Mouse (Mus musculus): ENCODE measurements at regions not wholly inside any gene's neighbourhood (a gene's known extent, or its start where the extent isn't known, plus 50 kb on each side); places are given as distances from the start of the nearest gene placed in this dataset.

DNA sequence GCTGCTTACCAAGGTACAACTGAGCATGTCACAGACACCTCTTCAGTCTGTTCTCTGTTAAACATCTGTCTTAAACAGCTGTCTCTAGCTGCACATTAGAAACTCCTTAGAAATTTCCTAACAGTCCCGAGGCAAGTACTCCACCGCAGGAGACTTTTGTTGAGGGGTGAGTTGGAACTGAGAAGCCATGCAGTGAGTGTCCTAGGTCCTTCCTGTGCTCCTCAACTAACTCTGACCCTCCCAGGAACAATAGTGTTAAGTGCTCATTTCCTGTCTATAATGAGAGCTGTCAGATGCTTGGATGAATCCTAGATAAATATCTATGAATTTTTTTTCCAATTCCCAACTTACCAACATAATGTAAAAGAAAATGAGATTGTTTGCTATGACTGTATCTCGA lies 141.1 kb downstream of the Slc35b3 start:
- Histone ChIP-seq H3K4me3 (ENCODE audit: control insufficient read depth in 1 of 2, insufficient read depth in 1 of 2, low read depth in 2 of 2, low read length in 2 of 2) (no peak overlapping the region), H3K4me1 (ENCODE audit: control insufficient read depth in 1 of 2, insufficient read depth in 2 of 2, low read length in 2 of 2) (no peaks in the 10 kb centered on the region), H3K79me2 (ENCODE audit: control insufficient read depth, insufficient read depth, low read length, poor library complexity) (no peaks in the 10 kb centered on the region), H3K9me3 (replicated peaks; ENCODE audit: insufficient read depth, low read length) (no peaks in the 10 kb centered on the region), H3K36me3 (ENCODE audit: control insufficient read depth in 1 of 2, insufficient read depth in 2 of 2, low read length in 2 of 2) (no peaks in the 10 kb centered on the region), H3K27ac (ENCODE audit: control insufficient read depth, low read depth, low read length) (no peak overlapping the region), H3K27me3 (ENCODE audit: control insufficient read depth in 1 of 2, insufficient read depth in 2 of 2, low read length in 2 of 2) (no peaks in the 10 kb centered on the region), H3K9ac (ENCODE audit: control insufficient read depth, low read depth, low read length, poor library complexity, severe bottlenecking) (no peak overlapping the region)
- TF ChIP-seq HCFC1 (IDR thresholded peaks at IDR 0.05; ENCODE audit: low read depth, low read length) = no peak
- TF ChIP-seq NRF1 (IDR thresholded peaks at IDR 0.05; ENCODE audit: insufficient read depth, low read depth, low read length, poor library complexity, severe bottlenecking) = no peak
- no peak for TF ChIP-seq MXI1 (IDR thresholded peaks at IDR 0.05; ENCODE audit: low read depth, low read length)
- no peak for TF ChIP-seq TAL1 (IDR thresholded peaks at IDR 0.05; ENCODE audit: low read length)
- no peak for TF ChIP-seq MAZ (IDR thresholded peaks at IDR 0.05; ENCODE audit: low read depth, low read length)
- no peak for TF ChIP-seq MYC (IDR thresholded peaks at IDR 0.05; ENCODE audit: low read depth, low read length)
- TF ChIP-seq ZC3H11A (IDR thresholded peaks at IDR 0.05; ENCODE audit: low read depth, low read length) = no peak
- TF ChIP-seq JUND (IDR thresholded peaks at IDR 0.05; ENCODE audit: low read depth, low read length) = no peak
- TF ChIP-seq KAT2A (conservative IDR thresholded peaks at IDR 0.05; ENCODE audit: low read depth, low read length) = no peak
- no peak for DNase-seq (ENCODE audit: low read depth, low spot score)

DNA sequence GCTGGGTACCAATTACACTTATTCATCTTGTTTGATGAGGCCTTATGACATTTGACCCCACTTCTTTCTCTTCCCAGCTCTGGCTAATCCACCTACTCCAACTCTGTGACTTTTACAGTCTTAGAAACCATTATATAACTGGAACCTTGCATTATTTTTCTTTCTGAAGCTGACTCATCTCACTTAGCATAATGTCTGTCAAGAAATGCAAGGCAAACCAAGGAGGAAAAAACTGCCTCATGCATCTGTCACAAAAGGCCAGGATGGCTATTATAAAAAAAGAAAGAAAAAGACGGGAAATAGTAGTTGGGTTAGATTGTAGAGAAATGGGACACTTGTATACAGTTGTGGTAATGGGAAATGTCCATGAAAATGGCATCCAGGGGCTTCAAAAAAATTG lies 141.9 kb downstream of the Slc35b3 start:
- no peaks in the 10 kb centered on the region for H3K4me1 ChIP-seq (ENCODE audit: control insufficient read depth in 1 of 2, insufficient read depth in 2 of 2, low read length in 2 of 2)
- H3K27ac ChIP-seq (ENCODE audit: control insufficient read depth, low read depth, low read length) = no peak overlapping the region
- no peaks in the 10 kb centered on the region for H3K9me3 ChIP-seq (replicated peaks; ENCODE audit: insufficient read depth, low read length)
- no peak for DNase-seq (ENCODE audit: low read depth, low spot score)
- no peaks in the 10 kb centered on the region for H3K36me3 ChIP-seq (ENCODE audit: control insufficient read depth in 1 of 2, insufficient read depth in 2 of 2, low read length in 2 of 2)
- no peak overlapping the region for H3K9ac ChIP-seq (ENCODE audit: control insufficient read depth, low read depth, low read length, poor library complexity, severe bottlenecking)
- no peak overlapping the region for H3K4me3 ChIP-seq (ENCODE audit: control insufficient read depth in 1 of 2, insufficient read depth in 1 of 2, low read depth in 2 of 2, low read length in 2 of 2)
- TF ChIP-seq RCOR1 (IDR thresholded peaks at IDR 0.05; ENCODE audit: low read depth, low read length) (no peak), MYB (IDR thresholded peaks at IDR 0.05; ENCODE audit: low read depth, low read length) (no peak), ZNF384 (IDR thresholded peaks at IDR 0.05; ENCODE audit: low read depth, low read length) (no peak), JUND (IDR thresholded peaks at IDR 0.05; ENCODE audit: low read depth, low read length) (no peak), ZC3H11A (IDR thresholded peaks at IDR 0.05; ENCODE audit: low read depth, low read length) (no peak), TCF12 (IDR thresholded peaks at IDR 0.05; ENCODE audit: low read depth, low read length) (no peak), POLR2AphosphoS2 (IDR thresholded peaks at IDR 0.05; ENCODE audit: low read length) (no peak), POLR2A (IDR thresholded peaks at IDR 0.05; ENCODE audit: control insufficient read depth in 1 of 2, insufficient read depth in 1 of 2, low read depth in 1 of 2, low read length in 2 of 2, poor library complexity in 1 of 2) (no peak), SMC3 (IDR thresholded peaks at IDR 0.05; ENCODE audit: low read depth, low read length) (no peak), MXI1 (IDR thresholded peaks at IDR 0.05; ENCODE audit: low read depth, low read length) (no peak), NRF1 (IDR thresholded peaks at IDR 0.05; ENCODE audit: insufficient read depth, low read depth, low read length, poor library complexity, severe bottlenecking) (no peak), GABPA (IDR thresholded peaks at IDR 0.05; ENCODE audit: low read depth, low read length) (no peak), ZKSCAN1 (IDR thresholded peaks at IDR 0.05; ENCODE audit: low read depth, low read length) (no peak), MAFK (IDR thresholded peaks at IDR 0.05; ENCODE audit: borderline replicate concordance, low read depth, low read length) (no peak), GATA1 (IDR thresholded peaks at IDR 0.05; ENCODE audit: low read depth, low read length) (no peak), CTCF (IDR thresholded peaks at IDR 0.05 in 2 of 3, conservative IDR thresholded peaks at IDR 0.05 in 1 of 3; ENCODE audit: control insufficient read depth in 1 of 3, insufficient read depth in 1 of 3, low read depth in 2 of 3, low read length in 3 of 3, poor library complexity in 1 of 3, severe bottlenecking in 1 of 3) (no peak), ETS1 (IDR thresholded peaks at IDR 0.05; ENCODE audit: low read depth, low read length) (no peak), MAX (IDR thresholded peaks at IDR 0.05; ENCODE audit: low read length) (no peak), MAZ (IDR thresholded peaks at IDR 0.05; ENCODE audit: low read depth, low read length) (no peak), SIN3A (IDR thresholded peaks at IDR 0.05; ENCODE audit: low read length) (no peak)
- H3K27me3 ChIP-seq (ENCODE audit: control insufficient read depth in 1 of 2, insufficient read depth in 2 of 2, low read length in 2 of 2) = no peaks in the 10 kb centered on the region
- no peaks in the 10 kb centered on the region for H3K79me2 ChIP-seq (ENCODE audit: control insufficient read depth, insufficient read depth, low read length, poor library complexity)
